Mouse (Mus musculus) embryo, embryonic 9.5 days (tissue): ENCODE results near the gene Gm45140.

Experiments used
- DNase-seq: peaks from one replicate; pipeline ENCODE4 v3.0.0-alpha.2; 2017; ENCODE audit errors: extremely low spot score

Gm45140 gene

GRCm38 (mm10) chr6:87799576-87799975, 36.0 kb downstream of the Gm45140 start:
- no peak for DNase-seq

- no peak for DNase-seq
Observed at GRCm38 (mm10) chr6:87797321-87797720, 38.3 kb downstream of the Gm45140 start.

- DNase-seq, result no peak
Observed at GRCm38 (mm10) chr6:87796251-87796880, 39.2 kb downstream of the Gm45140 start.

- DNase-seq, result no peak
Observed at GRCm38 (mm10) chr6:87795385-87796150, 40.0 kb downstream of the Gm45140 start.

GRCm38 (mm10) chr6:87793821-87794510, 41.6 kb downstream of the Gm45140 start:
- no peak for DNase-seq

GRCm38 (mm10) chr6:87791826-87792225, 43.8 kb downstream of the Gm45140 start:
- DNase-seq, result no peak

GRCm38 (mm10) chr6:87790779-87791480, 44.7 kb downstream of the Gm45140 start:
- no peak for DNase-seq

- DNase-seq, result no peak
Observed at GRCm38 (mm10) chr6:87789791-87790190, 45.8 kb downstream of the Gm45140 start.

- no peak for DNase-seq
Observed at GRCm38 (mm10) chr6:87788896-87789587, 46.6 kb downstream of the Gm45140 start.

- no peak for DNase-seq
Observed at GRCm38 (mm10) chr6:87788266-87788895, 47.2 kb downstream of the Gm45140 start.

GRCm38 (mm10) chr6:87787108-87787890, 48.3 kb downstream of the Gm45140 start:
- no peak for DNase-seq

- no peak for DNase-seq
Observed at GRCm38 (mm10) chr6:87786621-87787020, 49.0 kb downstream of the Gm45140 start.

- DNase-seq, result no peak
Observed at GRCm38 (mm10) chr6:87784033-87784432, 51.6 kb downstream of the Gm45140 start.

- no peak for DNase-seq
Observed at GRCm38 (mm10) chr6:87780546-87781301, 54.9 kb downstream of the Gm45140 start.

- no peak for DNase-seq
Observed at GRCm38 (mm10) chr6:87779174-87780165, 56.1 kb downstream of the Gm45140 start.

- no peak for DNase-seq
Observed at GRCm38 (mm10) chr6:87778294-87779173, 57.1 kb downstream of the Gm45140 start.

- no peak for DNase-seq
Observed at GRCm38 (mm10) chr6:87777842-87778241, 57.8 kb downstream of the Gm45140 start, which contains the start of gene Gp9. Gene Gp9, plus strand, starts transcription at chr6:87778072.
